Mouse (Mus musculus): Measurements from ENCODE around the gene Tgfb3.
A peak's percentile ranks its signal among the peaks of the same experiment; 100 is the strongest.

Gene Tgfb3

GRCm38 (mm10) chr12:86030932-86031331 is 47.9 kb downstream of the Tgfb3 start:
- no peak for DNase-seq (ENCODE audit: low read depth)

GRCm38 (mm10) chr12:86027747-86028146 is 51.1 kb downstream of the Tgfb3 start:
- no peak for DNase-seq (ENCODE audit: low read depth)

DNA sequence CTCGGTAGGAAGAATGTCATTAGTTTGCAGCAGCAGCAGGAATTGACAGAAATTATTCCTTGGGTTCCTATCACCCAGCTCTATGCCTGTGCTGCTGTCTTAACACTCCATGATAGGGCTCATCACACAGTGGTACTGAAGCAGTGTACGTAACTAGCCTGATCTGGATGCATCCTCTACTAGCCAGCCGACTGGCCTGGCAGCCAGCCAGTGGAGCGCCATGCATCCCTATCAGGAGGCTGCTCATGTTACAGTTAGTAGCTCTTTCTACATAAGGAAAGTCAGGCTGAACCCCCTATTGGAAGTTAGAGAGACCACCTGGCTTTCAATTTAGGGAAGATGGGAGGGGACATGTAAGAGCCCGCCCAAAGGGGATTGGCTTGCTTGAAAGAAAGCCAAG is 51.8 kb downstream of the Tgfb3 start:
- DNase-seq (ENCODE audit: low read depth), result peak; percentile 72

- no peak for DNase-seq (ENCODE audit: low read depth)
Observed at GRCm38 (mm10) chr12:86025480-86025879, 53.4 kb downstream of the Tgfb3 start.

DNA sequence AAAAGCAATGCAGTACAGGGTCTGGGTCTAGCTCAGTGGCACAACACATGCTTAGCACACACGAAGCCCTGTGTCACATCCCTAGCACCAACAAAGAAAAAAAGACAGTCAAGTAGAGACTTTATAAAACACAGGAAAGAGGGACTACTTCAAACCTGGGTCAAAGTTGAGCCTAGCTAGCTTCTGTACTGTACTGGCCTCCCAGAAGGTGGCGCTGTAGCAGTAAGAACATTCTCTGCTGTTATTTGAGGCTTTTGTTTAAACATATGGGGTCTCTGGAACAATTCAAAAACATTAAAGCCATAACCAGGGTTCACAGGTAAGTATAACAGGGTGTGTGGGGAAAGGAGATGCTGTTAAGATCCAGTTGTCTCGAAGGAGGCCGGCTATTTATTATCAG is 54.4 kb downstream of the Tgfb3 start:
- peak; percentile 55 for DNase-seq (ENCODE audit: low read depth)

GRCm38 (mm10) chr12:86023081-86023871 is 55.6 kb downstream of the Tgfb3 start:
- DNase-seq (ENCODE audit: low read depth), result peak; percentile 86

- DNase-seq (ENCODE audit: low read depth), result no peak
Observed at GRCm38 (mm10) chr12:86022282-86022984, 56.4 kb downstream of the Tgfb3 start.

GRCm38 (mm10) chr12:86021583-86021982 is 57.3 kb downstream of the Tgfb3 start:
- no peak for DNase-seq (ENCODE audit: low read depth)

- no peak for DNase-seq (ENCODE audit: low read depth)
Observed at GRCm38 (mm10) chr12:86017360-86017759, 61.5 kb downstream of the Tgfb3 start.

GRCm38 (mm10) chr12:86015114-86015513 is 63.7 kb downstream of the Tgfb3 start:
- peak; percentile 34 for DNase-seq (ENCODE audit: low read depth)

GRCm38 (mm10) chr12:86014621-86015020 is 64.2 kb downstream of the Tgfb3 start:
- DNase-seq (ENCODE audit: low read depth), result peak; percentile 70

DNA sequence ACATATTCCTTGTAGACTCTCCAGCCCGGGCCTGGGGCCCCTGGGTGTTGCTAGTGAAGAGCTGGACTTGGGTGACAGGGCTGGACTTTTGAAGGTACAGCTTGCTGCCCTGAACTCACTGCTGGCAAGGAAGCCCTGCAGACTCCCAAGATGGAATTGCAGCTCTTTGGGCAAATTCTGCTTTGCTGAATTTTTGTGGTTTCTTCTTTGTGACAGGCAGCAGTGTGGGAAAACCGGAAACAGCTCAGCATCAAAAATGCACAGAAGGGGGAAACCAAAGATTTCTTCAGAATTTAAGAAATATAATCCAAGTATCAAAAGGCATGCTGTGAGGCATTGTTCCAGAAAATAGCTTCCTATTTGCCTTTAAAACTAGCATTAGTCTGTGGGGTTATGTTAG is 64.7 kb downstream of the Tgfb3 start:
- DNase-seq (ENCODE audit: low read depth), result peak; percentile 54

- peak; percentile 56 for DNase-seq (ENCODE audit: low read depth)
Observed at GRCm38 (mm10) chr12:86012195-86012594, 66.6 kb downstream of the Tgfb3 start.

DNA sequence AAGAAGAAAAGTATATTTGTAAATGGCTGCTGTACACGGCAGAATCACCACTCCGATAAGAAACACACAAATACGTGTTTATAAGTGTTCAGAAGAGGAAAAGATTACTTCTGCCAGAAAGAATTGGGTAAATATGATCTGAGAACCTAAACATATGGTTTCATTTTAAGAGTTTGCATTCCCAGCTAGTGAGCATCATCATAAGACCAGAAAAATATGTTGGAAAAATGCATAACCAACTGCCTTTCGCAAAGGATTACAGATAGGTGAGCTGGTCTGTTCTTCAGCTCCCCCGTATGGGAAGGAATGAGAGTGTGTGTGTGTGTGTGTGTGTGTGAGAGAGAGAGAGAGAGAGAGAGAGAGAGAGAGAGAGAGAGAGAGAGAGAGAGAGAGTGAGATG is 68.2 kb downstream of the Tgfb3 start:
- DNase-seq (ENCODE audit: low read depth), result peak; percentile 77

- DNase-seq (ENCODE audit: low read depth), result peak; percentile 61
Observed at GRCm38 (mm10) chr12:86007377-86007776, 71.5 kb downstream of the Tgfb3 start.

Data from NIH3T3 (cell line).